28 mouse cellular contexts compared by ENCODE assay signal in genomic region chr9:114701921-114702320, GRCm38 (mm10). TPM values are rescaled to one million over a fixed set of nuclear protein-coding genes. Genes with fewer than 3 reads are reported as not detected.
DNase-seq lines count a peak whose midpoint lies in the region; ATAC-seq lines count a peak whose summit lies in the region.
"Had no signal": no experiment of that assay in that cellular context is flagged by ENCODE, and none has a peak within 500 bp of the region (broad histone marks: within the 10 kb centered on the region; RNA-seq: fewer than 3 reads in every experiment).

No protein-coding gene starts in this region.

- DNase-seq in kidney, adult 11 months: peak; percentile 57
- peak; percentile 49 to 55 for DNase-seq in kidney, adult 8-10 months
- peak; percentile 34 for DNase-seq in kidney, postnatal 10 days
- DNase-seq in hindbrain, embryonic 11.5 days (ENCODE audit: low spot score): no peak
- no peak for DNase-seq in thymus, adult 18-20 months
- DNase-seq in thymus, postnatal 0 days (ENCODE audit: low spot score): no peak
- DNase-seq: adrenal gland, adult 8-10 months; cerebellum, adult 8-10 months; cerebellum, postnatal 25 days; forebrain, postnatal 0 days; gastrocnemius, postnatal 10 days; heart, postnatal 14 days; lung, embryonic 14.5 days; lung, postnatal 14 days; midbrain, embryonic 14.5 days; right cerebral cortex, postnatal 25 days had no signal

- H3K27ac ChIP-seq in kidney, embryonic 14.5 days (ENCODE audit: low read depth, low read length): no peak overlapping the region
- H3K27ac ChIP-seq in hindbrain, embryonic 11.5 days (ENCODE audit: low read depth, low read length): no peak overlapping the region
- H3K27ac ChIP-seq in neural tube, embryonic 15.5 days (replicated peaks): no peak overlapping the region
- H3K27ac ChIP-seq: embryonic facial prominence, embryonic 10.5 days; embryonic facial prominence, embryonic 15.5 days; forebrain, embryonic 12.5 days; hindbrain, embryonic 10.5 days; limb, embryonic 10.5 days; limb, embryonic 15.5 days; liver, embryonic 15.5 days had no signal

- H3K36me3 ChIP-seq in kidney, embryonic 14.5 days (ENCODE audit: control insufficient read depth, insufficient read depth, low read length): peaks cover 19% of the 10 kb centered on the region
- peaks cover 6% of the 10 kb centered on the region; the same call in 1 of the 2 replicates for H3K36me3 ChIP-seq in hindbrain, embryonic 11.5 days (ENCODE audit: control insufficient read depth, insufficient read depth, low read length)
- peaks cover 31% of the 10 kb centered on the region for H3K36me3 ChIP-seq in neural tube, embryonic 15.5 days

- H3K9me3 ChIP-seq in kidney, embryonic 14.5 days (ENCODE audit: control insufficient read depth, low read length): no peaks in the 10 kb centered on the region
- H3K9me3 ChIP-seq in hindbrain, embryonic 11.5 days (ENCODE audit: control insufficient read depth, low read length): no peaks in the 10 kb centered on the region
- 0 out of 2 replicates have a peak, but pooled peaks cover 3% of the 10 kb centered on the region for H3K9me3 ChIP-seq in neural tube, embryonic 15.5 days (replicated peaks)
- H3K9me3 ChIP-seq: embryonic facial prominence, embryonic 10.5 days; embryonic facial prominence, embryonic 15.5 days; forebrain, embryonic 12.5 days; G1E; limb, embryonic 10.5 days; limb, embryonic 15.5 days; liver, embryonic 15.5 days had no signal

- no peaks in the 10 kb centered on the region for H3K4me1 ChIP-seq in kidney, embryonic 14.5 days (ENCODE audit: control insufficient read depth, insufficient read depth, low read length)
- no peaks in the 10 kb centered on the region for H3K4me1 ChIP-seq in hindbrain, embryonic 11.5 days (replicated peaks; ENCODE audit: control insufficient read depth, insufficient read depth, low read length)
- peaks cover 4% of the 10 kb centered on the region; the same call in 1 of the 2 replicates for H3K4me1 ChIP-seq in neural tube, embryonic 15.5 days
- H3K4me1 ChIP-seq: embryonic facial prominence, embryonic 10.5 days; embryonic facial prominence, embryonic 15.5 days; forebrain, embryonic 12.5 days; hindbrain, embryonic 10.5 days; limb, embryonic 10.5 days; limb, embryonic 15.5 days had no signal

- ATAC-seq in kidney, embryonic 14.5 days (ENCODE audit: low FRiP score, low TSS enrichment): no peak
- ATAC-seq in hindbrain, embryonic 11.5 days (ENCODE audit: low FRiP score): no peak
- ATAC-seq in neural tube, embryonic 15.5 days (ENCODE audit: low FRiP score): no peak
- ATAC-seq: forebrain, postnatal 0 days; hindbrain, embryonic 16.5 days had no signal

- H3K4me2 ChIP-seq in kidney, embryonic 14.5 days (replicated peaks; ENCODE audit: low read depth, low read length): no peak overlapping the region
- H3K4me2 ChIP-seq in hindbrain, embryonic 11.5 days (replicated peaks; ENCODE audit: low read depth, low read length): no peak overlapping the region
- H3K4me2 ChIP-seq in neural tube, embryonic 15.5 days: no peak overlapping the region
- H3K4me2 ChIP-seq: embryonic facial prominence, embryonic 15.5 days; forebrain, embryonic 12.5 days; limb, embryonic 15.5 days; liver, embryonic 15.5 days; lung, embryonic 14.5 days had no signal

- WGBS in kidney, embryonic 14.5 days: 86% methylated on average over 4 of the region's 4 CpGs
- 91% methylated on average over 4 of the region's 4 CpGs for WGBS in hindbrain, embryonic 11.5 days
- WGBS in neural tube, embryonic 15.5 days: 92% methylated on average over 4 of the region's 4 CpGs

- H3K9ac ChIP-seq in kidney, embryonic 14.5 days (ENCODE audit: low read depth, low read length): no peak overlapping the region
- no peak overlapping the region for H3K9ac ChIP-seq in hindbrain, embryonic 11.5 days (ENCODE audit: low read depth, low read length)
- no peak overlapping the region for H3K9ac ChIP-seq in neural tube, embryonic 15.5 days (replicated peaks)
- H3K9ac ChIP-seq: embryonic facial prominence, embryonic 15.5 days; forebrain, embryonic 12.5 days; forebrain, postnatal 0 days; limb, embryonic 15.5 days; liver, embryonic 15.5 days; lung, embryonic 14.5 days had no signal

- no peak overlapping the region for H3K4me3 ChIP-seq in kidney, embryonic 14.5 days (ENCODE audit: low read length)
- no peak overlapping the region for H3K4me3 ChIP-seq in hindbrain, embryonic 11.5 days (ENCODE audit: low read depth, low read length)
- H3K4me3 ChIP-seq in neural tube, embryonic 15.5 days (replicated peaks): no peak overlapping the region
- H3K4me3 ChIP-seq: embryonic facial prominence, embryonic 10.5 days; embryonic facial prominence, embryonic 15.5 days; forebrain, embryonic 12.5 days; hindbrain, embryonic 10.5 days; limb, embryonic 10.5 days; limb, embryonic 15.5 days; liver, embryonic 15.5 days had no signal

- no peaks in the 10 kb centered on the region for H3K27me3 ChIP-seq in kidney, embryonic 14.5 days (ENCODE audit: control insufficient read depth, insufficient read depth, low read length)
- no peaks in the 10 kb centered on the region for H3K27me3 ChIP-seq in hindbrain, embryonic 11.5 days (ENCODE audit: control insufficient read depth, insufficient read depth, low read length)
- no peaks in the 10 kb centered on the region for H3K27me3 ChIP-seq in neural tube, embryonic 15.5 days (replicated peaks)
- H3K27me3 ChIP-seq: CH12.LX; embryonic facial prominence, embryonic 15.5 days; forebrain, embryonic 12.5 days; limb, embryonic 15.5 days; liver, embryonic 15.5 days had no signal

RNA-seq across cellular contexts. Expression of gene Dync1li1, which starts 13.3 kb away (rescaled TPM):
- 37.7 and 55.9 TPM in 2 replicates for polyA plus RNA-seq in kidney, embryonic 14.5 days (2014; fragmentation: Nextera tagmentation; extraction: Ambion mirVana)
- 111 and 129 TPM in 2 replicates for polyA plus RNA-seq in hindbrain, embryonic 11.5 days (2014; fragmentation: Nextera tagmentation; extraction: Ambion mirVana)
- 124 and 140 TPM in 2 replicates for polyA plus RNA-seq in neural tube, embryonic 15.5 days (2015; fragmentation: Nextera tagmentation; extraction: Ambion mirVana)
- polyA plus RNA-seq in thymus, postnatal 0 days (2015; fragmentation: Nextera tagmentation; extraction: Ambion mirVana): 43.0 and 51.4 TPM in 2 replicates

RNA-seq across cellular contexts. Expression of gene Cmtm6, which starts 29.0 kb away (rescaled TPM):
- 25.0 and 53.0 TPM in 2 replicates for polyA plus RNA-seq in kidney, embryonic 14.5 days (2014; fragmentation: Nextera tagmentation; extraction: Ambion mirVana)
- 22.7 and 26.6 TPM in 2 replicates for polyA plus RNA-seq in hindbrain, embryonic 11.5 days (2014; fragmentation: Nextera tagmentation; extraction: Ambion mirVana)
- polyA plus RNA-seq in neural tube, embryonic 15.5 days (2015; fragmentation: Nextera tagmentation; extraction: Ambion mirVana): 17.9 and 29.2 TPM in 2 replicates
- polyA plus RNA-seq in thymus, postnatal 0 days (2015; fragmentation: Nextera tagmentation; extraction: Ambion mirVana): 92.2 and 93.4 TPM in 2 replicates

Comparison
In these comparisons a context has a peak if more than half of its experiments do, and no peak if none do; other contexts are left out.
1. DNase-seq: peak in kidney, adult 11 months (single experiment), kidney, adult 8-10 months (2 of 2) and kidney, postnatal 10 days (single experiment); none in hindbrain, embryonic 11.5 days (single experiment), thymus, adult 18-20 months (0 of 2) and thymus, postnatal 0 days (single experiment).